Mouse (Mus musculus): ENCODE measurements around the gene Matn3.

Matn3 gene

DNA sequence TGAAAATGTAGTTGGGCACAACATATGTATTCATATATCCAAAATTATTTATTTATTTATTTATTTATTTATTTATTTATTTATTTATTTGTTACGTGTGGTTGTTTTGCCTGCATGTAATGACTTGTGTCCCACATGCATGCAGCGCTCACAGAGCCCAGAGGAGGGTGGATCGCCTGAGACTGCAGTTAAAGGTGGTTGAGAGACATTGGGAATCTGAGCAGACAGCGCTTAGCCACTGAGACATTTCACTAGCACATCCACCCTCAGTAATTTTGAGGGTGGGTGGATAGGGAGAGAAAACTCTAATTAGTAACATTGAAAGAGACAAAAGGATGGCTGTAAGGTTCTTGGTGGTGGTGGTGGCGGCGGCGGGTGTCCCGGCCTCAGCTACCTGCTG is 72.7 kb downstream of the Matn3 start:
- DNase-seq (ENCODE audit: low read depth in 2 of 2, low spot score in 2 of 2): no peak

DNA sequence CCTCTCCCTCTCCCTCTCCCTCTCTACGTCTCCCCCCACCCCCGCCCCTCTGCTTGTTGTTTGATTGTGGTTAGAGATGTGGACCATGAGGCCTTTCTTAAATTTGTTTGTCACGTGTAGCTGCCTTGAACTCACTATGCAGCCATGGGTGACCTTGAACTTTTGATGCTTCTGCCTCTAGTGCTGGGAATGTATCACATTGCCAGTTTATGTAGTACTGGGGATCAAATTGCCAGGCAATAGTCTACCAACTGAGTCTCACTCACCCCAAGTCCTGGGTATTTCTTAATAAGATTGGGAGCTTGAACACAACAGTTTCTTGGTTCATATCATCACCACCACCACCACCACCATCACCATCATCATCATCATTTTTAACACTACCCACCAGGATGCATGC is 73.3 kb downstream of the Matn3 start:
- DNase-seq (ENCODE audit: low read depth in 2 of 2, low spot score in 2 of 2): no peak

Measured in CD8-positive naive resting alpha-beta T cell, adult 2 months (primary cell).